Mouse (Mus musculus) layer of hippocampus, adult 9-11 months (tissue): ENCODE measurements around the gene Sirpa.

Experiments used
- DNase-seq: peaks from one replicate; pipeline ENCODE4 v3.0.0; 2022

The Sirpa gene

DNA sequence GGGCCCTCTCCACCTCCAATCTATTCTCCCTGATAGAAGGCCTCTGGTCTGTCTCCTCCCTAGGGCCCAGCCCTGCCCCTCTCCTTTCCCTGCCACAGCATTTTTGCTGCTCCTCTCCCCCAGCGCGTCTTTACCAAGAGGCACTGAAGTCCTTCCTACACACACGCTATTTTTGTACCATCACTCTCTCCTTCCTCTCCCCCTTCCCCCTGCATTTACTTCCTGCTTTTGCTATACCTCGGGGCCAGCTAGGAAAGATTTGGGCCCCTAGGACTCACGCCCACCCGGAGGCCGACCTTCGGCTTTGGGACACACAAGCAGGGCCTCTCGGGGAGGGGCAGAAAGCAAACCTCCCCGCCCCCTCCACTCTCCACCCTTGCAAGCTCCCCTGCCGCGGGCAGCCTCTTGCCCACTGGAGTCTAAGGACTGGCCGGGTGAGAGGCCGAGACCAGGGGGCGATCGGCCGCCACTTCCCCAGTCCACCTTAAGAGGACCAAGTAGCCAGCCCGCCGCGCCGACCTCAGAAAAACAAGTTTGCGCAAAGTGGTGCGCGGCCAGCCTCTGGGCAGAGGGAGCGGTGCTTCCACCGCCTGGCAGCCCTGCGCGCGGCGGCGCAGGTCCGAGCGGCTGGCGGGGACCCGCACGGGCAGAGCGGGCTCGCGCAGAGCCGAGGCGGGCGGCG lies at the start of gene Sirpa:
Gene Sirpa, plus strand, starts transcription at position 377 of the 682 bp plus-strand sequence.
- DNase-seq = peak; percentile 94

DNA sequence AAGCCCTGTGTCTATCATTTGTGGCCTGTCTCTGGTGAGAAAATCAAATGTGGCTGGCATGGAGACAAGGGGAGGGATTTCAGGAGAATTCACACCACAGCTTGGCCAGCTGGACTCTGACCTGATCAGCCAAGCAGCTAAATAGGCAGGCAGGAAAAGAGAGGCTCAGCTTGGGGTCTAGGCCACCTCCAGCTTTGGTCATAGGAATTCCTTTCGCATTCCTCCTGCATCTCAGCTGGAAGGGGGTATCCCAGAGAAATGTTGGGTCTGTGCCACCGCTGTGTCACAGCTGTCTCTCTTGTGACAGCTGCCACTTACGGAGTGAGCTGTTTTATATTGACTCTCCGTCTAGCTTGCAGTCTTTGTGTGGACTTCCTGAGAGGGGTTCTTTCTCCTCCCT lies 48.2 kb upstream of the Sirpa start:
- no peak for DNase-seq

DNA sequence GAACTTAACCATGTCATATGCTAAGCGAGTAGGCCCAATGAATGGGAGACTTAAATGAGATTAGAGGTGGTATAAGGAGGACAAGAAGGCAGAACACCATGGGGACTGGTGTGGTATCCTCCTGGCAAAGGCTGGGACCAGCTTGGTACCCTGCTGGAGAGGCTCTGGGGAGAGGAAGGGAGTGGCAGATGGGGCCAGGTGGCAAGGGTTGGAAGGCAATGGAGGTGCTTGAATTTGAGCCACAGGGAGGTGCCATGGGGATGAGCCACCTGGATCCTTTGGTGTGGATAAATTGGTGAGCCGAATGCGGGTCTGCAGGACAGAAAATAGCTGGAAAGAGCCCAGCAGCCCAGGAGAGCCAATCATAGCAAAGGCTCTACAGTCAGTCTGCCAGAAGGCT lies 47.7 kb upstream of the Sirpa start:
- no peak for DNase-seq

DNA sequence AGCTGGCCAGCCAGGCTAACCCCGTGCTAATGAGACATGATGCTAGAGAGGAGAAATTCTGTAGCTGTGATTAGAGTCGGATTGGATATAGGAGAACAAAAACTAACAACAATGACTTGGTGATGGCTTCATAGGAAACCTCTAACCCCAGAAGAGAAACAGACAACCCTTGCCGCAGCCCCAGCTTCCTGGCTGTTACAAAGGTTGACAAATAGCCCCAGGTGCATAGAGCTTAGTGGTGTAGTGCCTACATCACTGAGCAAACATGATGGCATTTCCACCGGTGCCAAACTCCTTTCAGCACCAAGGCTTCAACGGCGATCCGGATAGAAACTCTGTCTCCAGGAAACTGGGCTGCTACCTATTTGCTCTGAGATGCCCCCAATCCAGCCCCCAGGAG lies 47.0 kb upstream of the Sirpa start:
- no peak for DNase-seq

DNA sequence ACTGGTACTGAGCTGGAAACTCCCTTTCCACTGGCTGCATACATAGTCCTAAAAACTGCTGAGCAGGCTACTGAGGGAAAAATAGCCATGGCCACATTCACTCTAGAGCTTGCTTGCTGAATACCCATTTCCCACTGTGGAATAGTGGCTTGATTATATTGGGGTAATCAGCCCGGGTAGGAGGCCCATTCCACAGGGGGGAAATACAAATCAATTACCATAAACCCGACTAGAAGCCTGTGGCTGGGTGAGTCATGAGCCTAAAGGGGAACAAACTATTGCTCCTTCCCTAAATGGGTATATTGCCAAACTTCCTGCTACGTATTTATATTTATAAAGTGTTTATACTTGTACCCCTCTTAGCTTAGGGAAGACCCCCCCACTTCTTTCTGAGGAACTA lies 45.9 kb upstream of the Sirpa start:
- DNase-seq = peak; percentile 63

DNA sequence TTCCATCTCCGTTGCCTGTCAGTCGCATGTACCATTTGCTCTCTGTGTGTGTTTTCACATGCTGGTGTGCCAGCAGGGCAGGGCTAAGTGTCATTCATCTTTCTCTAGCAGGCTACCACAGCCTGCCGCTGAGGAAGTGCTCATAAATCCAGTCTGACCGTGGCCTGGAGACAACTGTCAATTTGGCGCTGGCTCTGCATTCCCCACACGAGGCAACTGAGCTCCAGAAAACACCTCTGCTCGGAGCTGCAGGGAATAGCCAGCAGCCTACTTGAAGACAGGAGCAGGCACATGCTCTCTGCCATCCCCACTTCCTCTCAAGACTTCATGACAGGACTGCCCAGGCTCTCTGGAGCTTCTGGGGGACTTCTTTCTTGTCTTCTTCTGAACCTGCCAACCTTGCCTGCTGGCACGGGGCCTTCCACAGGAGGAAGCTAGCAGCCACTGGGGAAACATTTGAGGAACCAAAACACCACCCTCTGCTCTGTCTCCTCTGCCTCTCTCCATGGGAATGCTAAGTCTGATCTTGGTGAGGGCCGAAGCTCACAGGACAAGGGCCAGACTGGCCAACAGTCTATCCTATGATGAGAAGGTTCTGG lies 43.0 kb upstream of the Sirpa start:
- DNase-seq = peak; percentile 78

DNA sequence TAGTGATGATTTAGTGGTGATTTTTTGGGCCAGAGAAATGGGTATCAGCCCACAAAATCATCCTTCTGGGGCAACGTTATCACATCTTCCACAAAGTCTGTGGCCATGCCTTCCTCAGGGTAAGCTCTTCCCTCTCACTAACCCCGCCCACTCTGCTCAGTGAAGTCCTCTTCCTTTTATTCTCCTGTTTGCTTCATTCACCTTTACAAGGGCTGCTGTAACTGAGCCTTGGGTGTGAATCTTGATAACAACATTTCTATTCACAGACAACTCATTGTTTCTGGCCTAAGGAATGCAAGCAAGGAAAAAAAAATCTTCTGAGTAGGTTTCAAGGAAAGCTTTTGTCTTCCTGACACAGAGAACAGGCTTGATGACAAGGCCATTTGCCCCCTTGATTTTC lies 41.9 kb upstream of the Sirpa start:
- DNase-seq = no peak

DNA sequence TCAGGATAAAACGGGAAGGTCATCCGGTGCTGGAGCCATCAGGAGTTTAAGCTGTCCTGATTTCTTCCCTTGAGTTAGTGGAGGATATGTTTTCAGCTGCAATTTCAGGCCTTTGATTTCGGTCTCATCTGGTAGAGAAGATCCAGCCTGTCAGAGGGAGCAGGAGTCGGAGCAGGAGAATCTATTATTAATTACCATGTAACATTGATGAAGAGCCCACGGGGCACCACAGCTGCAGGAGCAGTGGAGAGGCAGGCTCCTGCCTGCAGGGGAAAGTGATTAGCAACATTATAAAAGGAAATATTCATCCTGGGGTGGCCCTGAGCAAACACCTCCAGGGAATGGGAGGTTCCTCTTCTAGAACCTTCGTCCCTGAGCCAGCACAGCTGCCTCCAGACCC lies 36.6 kb upstream of the Sirpa start:
- DNase-seq = no peak

DNA sequence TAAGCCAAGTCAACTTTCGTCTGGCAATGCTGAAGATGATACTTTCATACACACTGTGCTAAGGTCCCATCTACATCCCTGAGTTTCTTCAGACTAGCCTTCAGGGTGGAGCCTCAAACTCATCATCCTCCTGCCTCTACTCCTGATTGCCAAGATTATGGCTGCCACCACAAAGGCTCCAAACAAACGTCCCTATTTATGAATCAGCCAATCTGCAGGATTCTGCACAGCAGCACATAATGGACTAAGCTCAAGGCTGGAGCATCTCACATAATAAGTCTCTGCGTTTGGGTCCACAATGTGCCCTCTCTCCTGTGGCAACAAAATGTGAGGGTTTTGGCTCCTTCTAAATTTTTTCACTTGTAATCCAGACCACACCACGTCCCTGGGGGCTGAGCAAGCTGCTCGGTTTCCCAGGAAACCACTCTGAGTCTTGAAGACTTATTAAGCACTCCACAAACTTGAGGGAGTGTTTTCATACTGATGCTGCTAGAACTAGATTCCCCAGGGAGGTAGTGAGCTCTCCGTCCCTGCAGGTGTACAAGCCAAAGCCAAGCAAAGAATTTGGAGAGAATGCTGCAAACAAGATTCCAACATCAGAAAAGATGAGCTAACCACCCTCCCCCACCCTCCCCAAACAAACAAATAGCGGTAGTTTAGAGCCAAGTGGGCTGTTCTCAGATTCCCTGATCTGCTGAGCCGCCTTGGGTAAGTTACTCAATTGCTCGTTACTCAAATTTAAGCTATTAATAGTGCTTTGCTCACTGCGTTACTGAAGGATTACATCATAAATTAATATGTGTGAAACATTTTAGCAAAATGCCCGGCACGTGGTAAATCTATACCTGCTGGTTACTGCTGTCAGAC lies 34.4 kb upstream of the Sirpa start:
- DNase-seq = no peak

DNA sequence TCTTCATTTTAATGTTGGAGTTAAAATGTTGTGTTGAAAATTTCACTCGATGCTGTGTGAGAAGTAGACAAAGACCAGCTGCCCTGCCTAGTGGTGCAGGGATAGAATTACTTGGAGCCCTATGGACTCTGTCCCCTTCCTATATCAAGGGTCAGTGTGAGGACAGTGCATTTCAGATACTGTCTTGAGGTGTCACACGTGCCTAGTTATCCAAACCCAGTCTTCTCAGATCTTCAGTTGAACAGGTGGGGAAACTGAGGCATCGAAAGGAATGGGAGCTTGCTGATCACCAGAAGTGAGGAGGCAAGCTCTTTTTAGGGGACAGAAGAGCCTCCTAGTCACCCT lies 33.8 kb upstream of the Sirpa start:
- DNase-seq = no peak

DNA sequence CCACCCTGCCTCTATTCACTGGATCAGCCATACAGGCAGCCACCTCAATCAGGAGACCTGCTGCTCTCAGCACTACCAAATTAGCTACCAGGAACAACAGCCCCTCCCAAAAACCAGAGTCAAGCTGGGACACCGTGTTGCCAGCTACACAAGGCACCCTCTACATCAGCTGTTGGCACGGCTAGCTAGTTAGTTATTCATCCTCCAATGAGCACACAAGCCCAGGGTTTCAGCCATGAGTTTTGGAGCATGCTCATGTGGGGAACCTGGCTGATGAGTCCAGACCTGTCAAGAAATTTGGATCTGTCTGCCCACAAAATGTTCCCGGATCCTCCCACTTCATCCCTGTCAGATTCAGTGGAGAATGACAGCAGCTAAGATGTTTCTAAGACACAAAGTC lies 30.8 kb upstream of the Sirpa start:
- peak; percentile 81 for DNase-seq

DNA sequence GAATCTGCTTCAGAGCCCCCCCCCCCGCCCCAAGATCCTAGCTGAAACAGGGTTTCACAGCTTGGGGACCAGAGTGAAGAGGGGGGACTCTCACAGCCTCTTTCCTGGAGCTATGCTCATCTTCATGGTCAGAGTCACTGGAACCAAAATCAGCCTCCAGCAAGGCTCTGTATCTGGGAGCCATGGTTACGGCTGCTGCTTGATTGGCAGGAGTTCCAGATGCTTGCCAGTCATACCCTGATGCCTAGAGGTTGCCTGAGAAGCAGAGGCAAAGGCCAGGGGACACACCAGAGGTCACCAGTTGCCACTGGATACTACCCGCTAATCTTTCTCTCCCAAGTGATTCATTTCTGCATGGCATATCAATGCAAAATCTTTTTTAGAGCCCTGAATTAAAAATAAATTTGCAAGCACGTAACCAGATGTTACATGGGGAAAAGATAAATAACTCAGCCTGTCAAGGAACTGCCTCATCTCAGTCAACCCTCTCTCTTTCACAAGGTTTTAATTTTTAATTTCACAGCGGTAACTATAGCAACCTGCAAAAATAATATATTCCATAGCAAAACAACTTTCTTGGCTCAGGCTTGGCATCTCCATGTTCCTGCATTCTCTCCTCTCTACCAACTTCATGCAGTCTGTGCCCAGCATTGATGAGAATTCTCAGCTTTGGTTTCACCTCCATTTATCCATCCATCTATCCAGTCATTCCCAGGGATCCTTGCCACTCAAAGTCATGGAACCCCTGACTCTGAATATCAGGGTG lies 28.5 kb upstream of the Sirpa start:
- DNase-seq = peak; percentile 47

DNA sequence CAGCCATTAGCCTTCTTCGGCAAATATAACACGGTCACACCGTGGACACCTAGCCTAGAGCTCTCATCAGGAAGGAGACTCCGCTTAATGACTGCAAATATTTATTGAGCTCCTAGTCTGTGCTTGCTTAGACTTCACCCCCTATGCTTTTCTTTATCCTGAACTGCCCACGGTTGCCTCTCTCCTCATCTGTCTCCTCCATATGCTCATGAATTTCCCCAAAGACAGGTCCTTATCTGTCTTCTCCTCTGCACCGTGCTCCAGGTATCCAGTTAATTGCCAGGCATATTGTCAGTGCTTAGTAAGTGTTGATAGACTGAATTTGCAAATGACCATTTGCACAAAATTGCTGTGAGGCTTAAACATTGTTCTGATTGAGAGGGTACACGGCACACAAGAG lies 23.5 kb upstream of the Sirpa start:
- no peak for DNase-seq

DNA sequence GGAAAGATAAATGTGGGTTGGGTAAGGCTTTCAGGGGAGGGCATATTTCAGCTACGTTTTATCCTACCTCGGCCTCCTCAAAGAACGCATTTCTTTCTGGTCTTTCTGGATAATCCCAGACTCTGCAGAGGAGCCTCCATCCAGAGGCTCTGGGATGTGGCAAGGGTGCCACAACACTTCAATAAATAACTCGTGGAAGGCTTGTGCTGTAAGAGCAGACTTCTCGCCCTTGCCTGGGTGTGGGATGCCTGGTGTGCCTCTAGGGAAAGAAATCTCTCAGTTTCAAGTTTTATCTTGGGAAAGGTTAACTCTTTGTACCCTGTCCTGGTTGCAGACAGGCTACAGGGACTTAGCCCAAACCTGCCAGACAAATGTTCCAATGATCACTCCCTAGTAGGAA lies 23.1 kb upstream of the Sirpa start:
- DNase-seq = no peak

DNA sequence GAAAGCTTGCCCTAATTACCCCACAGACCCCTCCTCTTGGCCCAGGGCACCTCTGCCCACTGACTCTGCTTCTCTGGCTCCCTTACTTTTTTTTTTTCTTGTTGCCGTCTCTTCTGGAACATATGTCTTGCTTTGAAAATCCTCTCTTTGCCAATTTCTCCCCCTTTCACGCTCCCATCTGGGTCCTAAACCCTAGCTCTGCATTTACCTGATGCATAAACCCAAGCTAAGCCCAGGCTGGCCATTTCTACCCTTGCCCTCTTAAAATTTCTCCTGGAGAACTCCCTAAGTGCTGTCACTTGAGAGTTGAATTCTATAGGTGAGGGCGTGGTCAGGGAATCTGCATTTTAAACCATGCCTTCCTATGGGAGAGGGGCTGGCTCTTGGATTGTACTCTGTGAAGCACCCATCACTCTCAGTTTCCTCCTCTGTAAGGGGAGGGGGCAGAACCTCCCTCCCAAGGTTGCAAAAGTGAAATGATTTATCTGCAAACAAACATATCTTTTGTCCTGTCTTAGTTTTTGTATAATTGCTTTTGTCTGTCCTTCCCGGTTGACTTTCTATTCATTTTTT lies 18.8 kb upstream of the Sirpa start:
- no peak for DNase-seq

DNA sequence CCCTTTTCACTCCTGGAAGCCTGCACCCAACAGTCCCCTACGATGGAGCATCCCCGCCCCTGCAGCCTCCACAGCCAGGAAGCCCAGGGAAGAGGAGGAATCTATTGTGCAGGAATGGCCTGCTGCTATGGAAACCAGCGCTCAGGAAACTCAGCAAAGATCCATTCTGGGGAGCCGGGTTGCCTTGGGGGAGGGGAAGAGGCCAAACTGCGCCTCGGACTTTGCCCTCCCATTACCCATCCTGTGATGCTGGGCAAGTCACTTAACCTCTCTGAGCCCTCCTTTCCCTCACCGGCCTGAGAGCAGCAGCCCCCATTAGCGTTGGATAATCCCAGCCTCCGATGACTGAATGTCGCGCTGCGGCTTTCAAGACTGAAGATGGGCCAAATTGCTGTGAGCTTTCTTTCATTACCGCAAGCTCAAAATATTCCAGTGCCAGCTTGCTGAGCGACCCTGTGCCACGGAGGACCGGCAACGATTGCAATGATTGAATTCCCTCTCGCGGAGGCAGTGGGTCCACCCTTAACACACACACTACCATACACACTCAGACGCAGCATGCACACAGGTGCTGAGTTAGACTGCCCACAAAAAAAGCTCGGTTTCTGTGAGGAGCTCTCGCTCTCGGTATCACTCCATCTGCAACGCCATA lies 18.1 kb upstream of the Sirpa start:
- DNase-seq = peak; percentile 84

DNA sequence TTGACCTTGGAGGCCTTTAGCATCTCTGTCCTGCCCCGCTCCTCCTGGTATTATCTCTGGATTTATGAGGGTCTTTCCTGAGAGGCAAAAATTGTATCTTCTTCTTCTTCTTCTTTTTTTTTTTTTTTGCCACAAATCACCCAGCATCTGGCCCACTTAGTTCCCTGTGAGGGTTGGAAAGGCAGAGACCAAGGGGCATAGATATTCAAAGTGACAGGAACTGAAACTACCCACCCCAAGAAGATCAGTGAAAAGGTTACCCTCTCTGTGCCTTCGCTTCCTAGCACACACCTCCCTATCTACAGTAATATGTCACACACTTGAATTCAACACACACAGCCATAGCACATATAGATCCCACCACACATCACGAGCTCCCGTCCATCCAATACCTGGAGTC lies 17.5 kb upstream of the Sirpa start:
- no peak for DNase-seq

DNA sequence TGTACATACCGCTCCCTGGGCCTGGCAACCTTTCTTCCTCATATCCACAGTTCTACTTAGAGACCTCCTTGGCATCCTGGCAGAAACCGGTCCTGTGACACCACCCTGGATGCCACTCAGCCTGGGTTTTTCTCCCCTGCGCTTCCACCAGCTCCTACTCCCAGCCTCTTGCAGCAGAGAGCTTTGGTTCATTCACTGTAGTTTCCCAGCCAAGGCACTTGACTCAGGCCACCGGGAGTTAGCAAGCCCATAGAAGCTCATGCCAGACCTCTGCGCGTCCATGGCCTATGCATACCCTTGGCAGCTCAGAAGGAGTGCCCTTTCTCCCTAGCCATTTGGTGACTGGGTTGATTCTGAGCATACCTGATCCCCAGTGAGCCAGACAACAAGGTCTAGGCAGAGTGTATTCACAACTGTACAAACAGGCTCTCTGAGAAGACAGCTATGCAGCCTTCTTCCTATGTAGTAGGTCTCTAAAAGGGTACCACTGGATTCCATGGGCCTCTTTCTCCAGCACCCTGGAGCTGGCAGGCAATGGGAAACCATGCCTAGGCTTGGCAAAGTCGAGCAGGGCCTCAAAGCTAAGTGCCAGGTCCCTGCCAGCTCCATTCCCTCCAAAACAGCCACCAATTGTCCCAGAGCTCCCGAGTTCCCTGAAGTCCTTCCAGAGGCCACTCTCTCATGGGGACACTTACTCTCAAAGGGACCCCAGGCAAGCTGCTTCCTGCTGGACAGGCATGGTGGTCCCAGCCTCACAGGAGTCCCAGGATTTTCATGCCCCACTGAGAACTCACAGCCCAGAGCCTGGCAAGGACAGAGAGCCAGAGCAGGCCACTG lies 15.8 kb upstream of the Sirpa start:
- peak; percentile 70 for DNase-seq

DNA sequence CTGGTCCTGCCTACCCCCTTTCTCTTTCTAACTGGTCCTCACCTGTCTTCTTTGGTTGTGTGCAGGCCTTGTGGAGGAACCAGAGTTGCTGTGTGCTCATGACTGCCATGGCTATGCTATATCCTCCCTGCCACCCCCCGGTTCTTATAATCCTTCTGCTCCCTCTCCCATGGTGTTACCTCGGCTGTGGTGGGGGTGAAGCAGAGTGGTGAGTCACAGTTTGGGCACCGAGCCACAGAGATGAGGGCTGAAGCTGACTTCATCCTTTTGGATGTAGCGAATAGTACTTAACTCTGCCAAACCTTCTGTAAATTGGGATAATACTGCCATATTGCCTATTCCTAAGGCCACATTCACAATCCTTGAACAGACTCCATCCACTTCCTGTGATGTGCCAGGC lies 12.0 kb upstream of the Sirpa start:
- DNase-seq = peak; percentile 73

DNA sequence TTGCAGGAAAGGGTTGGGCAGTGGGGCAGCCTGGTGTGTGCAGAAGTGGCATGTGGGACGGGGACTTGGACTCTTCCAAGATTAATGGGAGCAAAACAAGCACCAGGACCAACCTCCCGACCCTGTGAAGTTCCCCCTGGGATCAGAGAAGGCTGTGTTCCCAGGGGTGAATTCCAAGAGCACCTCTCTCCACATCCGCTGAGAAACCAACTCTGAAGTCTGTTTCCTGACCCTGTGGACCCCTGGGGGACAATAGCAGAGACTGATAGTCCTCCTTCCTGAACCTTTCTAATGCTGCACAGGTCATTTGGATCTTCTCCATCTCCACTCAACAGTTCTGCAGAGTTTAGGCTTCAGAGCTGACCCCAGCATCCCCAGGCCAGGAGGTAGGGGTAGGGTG lies 10.8 kb upstream of the Sirpa start:
- DNase-seq = no peak

DNA sequence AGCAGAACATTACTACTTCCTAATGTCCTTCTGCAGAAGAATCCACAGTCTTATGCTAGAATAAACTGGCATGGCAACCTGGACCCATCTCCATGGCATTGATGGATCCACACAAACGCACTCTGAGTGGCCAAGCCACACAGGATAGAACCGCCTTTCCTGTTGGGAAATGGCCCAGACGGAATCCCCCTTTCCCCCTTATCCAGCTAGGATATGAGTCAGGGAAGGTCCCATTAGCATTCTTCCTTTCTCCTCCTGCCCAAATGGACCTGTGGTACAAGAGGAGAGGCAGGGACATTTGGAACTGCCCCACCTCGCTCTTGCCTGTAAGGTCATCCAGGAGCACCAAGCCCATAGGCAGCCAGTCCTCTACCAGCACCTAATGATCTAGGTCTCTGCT lies 10.4 kb upstream of the Sirpa start:
- no peak for DNase-seq

DNA sequence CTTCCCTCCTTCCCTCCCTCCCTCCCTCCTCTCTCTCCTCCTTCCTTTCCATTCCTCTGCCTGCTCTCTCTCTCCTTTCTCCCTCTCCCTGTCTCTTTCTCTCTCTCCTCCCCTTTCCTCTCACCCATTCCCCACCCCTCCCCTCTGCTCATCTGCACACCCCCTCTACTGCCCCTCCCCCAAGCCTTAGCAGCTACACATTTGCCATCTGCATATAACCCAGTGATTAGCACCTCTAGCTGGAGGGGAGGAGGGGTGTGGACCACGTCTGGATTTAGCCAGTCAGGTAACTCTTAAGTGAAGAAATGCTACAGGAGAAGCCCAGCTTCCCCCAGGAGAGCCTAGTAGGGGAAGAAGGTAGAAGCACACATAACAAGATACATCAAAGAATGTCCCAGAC lies 7.7 kb upstream of the Sirpa start:
- no peak for DNase-seq
